Mouse (Mus musculus) c-Kit-positive CD71-positive TER-119-negative erythroid progenitor cells, embryonic 14.5 days (primary cell): ENCODE data around the gene Fam133b.
"Not testable (repeated sequence)": the region's sequence is repeated elsewhere in the genome, so short reads cannot be mapped to it uniquely, and the experiment has no call there.

Experiments
- DNase-seq: peaks from one replicate; pipeline ENCODE4 v3.0.0-alpha.2; 2013; ENCODE audit warnings: low read depth

The Fam133b gene

DNA sequence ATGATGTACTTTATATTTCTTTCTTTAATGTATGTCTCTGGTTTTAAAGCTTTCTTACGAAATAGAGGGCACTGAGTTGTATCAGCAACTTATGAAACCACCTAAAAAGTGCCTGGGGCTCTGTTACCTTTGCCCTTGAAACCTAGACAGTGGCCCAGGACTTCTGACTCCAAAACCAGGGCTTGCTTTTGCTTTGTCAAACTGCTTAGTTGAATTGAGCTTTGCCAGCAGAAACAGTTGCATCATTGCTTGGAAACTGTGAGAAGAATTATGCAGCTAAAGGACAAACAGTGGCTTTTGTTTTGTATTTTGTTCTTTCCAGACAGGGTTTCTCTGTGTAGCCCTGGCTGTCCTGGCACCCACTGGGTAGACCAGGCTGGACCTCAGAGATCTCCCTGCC lies 56.7 kb downstream of the Fam133b start:
- no peak for DNase-seq

DNA sequence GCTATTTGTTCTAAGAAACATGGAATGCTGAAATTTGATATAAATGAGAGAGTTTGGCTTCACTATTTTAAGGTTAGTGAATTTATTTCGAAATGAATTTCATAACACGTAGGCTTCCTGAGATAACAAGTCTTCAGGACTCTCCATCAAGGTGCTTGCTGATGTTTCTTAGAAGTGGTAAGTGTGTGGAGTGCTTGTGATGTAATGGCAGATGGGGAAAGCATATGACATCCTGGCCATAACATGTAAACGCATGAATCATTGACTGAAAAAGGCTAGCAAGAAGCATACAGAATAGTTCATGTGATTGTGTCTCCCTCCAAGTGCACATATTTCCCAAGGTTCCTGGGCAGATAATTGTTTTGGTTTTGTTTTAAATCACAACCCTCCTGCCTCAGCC lies 57.2 kb downstream of the Fam133b start:
- no peak for DNase-seq

DNA sequence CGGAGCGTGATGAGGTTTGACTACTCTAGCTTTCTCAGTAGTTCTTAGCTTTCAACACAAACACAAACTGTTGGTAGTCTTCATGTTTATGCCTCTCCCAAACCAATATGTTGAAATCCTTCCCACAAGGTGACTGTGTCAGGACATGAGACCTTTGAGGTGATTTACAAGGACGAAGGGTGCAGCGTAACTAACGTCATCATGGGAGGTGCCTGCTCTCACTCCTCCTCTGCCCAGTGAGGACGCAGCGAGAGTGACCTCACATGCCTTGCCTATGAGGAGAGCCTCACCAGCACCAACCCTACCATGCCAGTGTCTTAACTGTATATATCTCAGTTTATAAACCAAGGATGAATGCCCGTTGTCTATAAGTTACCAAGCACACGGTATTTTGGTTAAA lies 63.5 kb downstream of the Fam133b start:
- no peak for DNase-seq

DNA sequence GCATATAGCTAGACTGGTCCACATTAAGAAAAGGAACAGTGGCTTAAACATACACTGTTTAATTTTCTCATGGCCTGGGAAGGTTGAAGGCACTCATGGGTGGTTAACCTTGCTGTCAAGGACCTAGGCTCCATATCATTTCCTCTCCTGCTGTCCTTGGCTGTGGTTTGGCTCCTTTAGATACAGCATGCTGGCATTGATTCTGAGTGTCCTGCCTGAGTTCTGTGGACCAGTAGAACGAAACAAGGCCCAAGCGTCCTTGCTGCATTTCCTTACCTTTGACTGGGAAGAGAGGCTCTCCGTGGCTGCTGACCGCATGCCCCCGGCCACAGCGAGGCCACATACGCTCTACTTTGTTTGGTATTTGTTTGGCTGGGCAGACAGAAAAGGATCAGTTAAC lies 65.6 kb downstream of the Fam133b start:
- no peak for DNase-seq

DNA sequence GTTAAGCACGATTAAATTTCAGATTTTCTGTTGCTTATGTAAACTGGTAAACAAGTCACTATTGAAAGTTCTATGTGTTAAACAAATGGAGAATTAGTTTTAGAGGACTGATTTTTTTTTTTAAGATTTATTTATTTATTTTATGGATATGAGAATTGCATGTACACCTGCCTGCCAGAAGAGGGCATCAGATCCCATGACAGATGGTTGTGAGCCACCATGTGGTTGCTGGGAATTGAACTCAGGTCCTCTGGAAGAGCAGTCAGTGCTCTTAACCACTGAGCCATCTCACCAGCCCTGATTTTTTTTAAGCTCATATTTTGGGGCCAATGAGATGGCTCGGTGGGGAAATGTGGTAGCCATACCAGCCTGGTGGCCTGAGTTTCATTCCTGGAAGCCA lies 68.2 kb downstream of the Fam133b start:
- not testable (repeated sequence) for DNase-seq
